Mouse (Mus musculus) cerebellum, adult 11-12 months (tissue): ENCODE data around the gene Sucla2.
"Not testable (repeated sequence)": the region's sequence is repeated elsewhere in the genome, so short reads cannot be mapped to it uniquely, and the experiment has no call there.

Source experiments
- DNase-seq: peaks from one replicate; pipeline ENCODE4 v3.0.0; 2022

The Sucla2 gene

DNA sequence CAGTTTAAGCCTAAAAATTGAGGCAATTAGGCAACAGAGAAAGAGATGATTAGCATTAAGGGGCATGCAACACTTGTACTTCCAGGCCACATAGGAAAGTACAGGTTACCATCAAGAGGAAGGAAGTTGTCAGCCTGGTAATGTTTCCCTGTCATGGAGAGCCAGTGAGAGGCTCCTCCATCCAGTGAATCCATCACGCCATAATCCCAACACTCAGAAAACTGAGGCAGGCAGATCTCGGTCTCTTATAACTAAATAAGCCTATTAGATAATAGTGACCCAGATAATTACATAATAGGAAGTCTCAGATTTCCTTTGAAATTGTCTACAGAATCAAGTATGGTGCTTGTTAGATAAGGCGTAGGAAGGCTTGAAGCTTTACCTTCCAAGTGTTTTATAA, 983 bp upstream of the Sucla2 start:
- no peak for DNase-seq

DNA sequence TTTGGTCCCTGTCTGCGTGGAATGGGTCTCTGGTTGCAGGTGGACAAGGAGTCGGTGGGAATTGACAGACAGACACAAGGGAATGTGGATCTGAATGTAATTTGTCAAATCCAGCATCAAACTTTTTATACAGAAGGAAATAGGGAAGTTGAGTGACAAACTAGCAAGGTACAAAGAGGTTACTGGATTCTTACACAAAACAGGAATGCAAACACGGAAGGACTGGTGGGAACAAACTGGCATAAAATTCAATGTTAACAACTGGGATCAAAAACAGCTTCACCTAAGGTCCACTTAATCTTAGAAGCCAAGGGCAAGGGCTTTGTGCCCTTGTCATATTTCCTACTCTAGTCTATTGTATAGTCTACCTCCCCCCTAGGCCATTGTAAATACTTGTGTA, 3.5 kb downstream of the Sucla2 start:
- not testable (repeated sequence) for DNase-seq

DNA sequence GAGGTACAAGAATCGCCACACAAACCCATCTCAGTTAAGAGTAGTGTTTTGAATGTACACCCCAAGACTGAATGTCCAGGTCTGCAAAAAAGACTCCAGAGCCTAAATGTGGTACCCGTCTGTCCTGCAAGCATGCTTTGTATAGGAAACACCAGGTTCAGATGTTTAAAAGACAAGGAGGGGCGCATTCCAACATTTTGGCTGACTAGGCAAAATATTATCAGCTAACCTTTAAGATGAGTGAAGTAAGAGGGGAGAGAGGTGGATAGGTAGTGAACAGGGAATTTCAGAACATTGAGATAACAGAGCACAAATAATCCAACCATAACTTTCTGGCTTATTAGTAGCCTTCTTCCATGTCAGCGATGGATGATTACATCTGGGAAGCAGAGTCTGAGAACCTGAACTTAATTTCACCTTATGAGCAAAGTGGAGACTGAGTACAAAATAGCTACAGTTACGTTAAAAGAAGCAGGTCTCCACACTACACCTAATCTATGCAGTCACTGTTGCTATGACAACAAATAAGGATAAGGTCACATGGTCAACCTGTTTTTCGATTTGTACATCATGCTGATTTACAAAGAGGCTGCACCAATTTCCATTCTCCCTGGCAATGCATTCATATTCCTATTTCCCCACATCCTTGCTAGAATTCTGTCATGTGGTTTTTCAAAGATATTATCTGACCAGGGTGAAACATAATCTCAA, 8.8 kb downstream of the Sucla2 start:
- no peak for DNase-seq

DNA sequence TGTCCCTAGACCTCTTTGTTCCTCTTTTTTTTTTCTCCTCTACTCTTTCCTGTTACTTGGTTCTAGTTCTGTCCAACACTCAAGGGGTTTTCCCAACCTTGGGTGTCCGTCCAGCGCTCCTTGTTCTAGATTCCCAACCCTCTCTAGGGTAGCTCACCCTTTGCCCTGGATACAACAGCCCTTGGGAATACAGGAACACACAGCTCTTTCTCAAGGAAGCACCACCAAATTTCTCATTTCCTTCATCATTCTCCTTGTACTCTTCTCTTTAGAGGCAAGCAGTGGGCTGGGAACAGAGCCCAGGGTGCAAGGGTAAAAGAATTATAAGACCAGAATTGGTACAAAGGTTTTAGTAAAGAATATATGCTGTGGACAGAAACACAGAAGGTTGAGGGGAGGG, 10.5 kb downstream of the Sucla2 start:
- no peak for DNase-seq

DNA sequence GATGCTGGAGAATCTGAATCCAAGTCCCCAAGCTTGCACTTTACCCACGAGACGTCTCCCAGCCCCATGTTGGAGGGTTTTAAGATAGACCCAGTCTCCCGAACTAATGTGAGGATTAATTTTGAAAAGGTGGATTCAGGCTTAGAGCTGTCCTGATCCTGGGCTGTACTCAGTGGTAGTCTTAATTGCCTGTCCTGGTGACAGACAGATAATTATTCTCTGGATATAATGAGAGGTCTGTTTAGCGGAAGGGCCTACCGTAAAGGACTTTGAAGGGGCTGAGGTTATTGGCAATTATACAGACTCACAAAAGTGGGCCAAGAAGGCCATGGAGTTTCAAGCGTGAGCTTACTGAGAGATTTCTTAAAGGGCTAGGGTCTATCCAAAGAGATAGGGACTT, 18.7 kb downstream of the Sucla2 start:
- DNase-seq, result no peak

DNA sequence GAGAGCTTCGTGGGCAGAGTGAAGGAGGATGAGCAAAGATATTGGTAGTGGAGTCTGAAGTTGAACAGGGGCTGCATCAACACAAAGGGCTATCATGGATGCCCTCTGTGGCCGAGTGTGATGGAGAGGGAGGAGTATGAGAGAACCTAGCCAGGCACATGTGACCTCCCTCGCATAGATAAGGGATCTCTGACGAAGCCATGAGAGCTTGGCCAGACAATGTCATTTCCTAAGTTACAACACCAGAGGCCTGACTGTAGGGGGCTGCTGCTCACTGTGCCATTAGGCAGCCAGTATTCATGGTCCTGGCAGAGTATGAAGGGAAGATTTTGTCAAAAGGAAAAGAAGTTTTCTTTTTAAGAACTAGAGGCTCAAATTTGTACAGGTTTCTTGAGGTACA, 21.9 kb downstream of the Sucla2 start:
- no peak for DNase-seq

DNA sequence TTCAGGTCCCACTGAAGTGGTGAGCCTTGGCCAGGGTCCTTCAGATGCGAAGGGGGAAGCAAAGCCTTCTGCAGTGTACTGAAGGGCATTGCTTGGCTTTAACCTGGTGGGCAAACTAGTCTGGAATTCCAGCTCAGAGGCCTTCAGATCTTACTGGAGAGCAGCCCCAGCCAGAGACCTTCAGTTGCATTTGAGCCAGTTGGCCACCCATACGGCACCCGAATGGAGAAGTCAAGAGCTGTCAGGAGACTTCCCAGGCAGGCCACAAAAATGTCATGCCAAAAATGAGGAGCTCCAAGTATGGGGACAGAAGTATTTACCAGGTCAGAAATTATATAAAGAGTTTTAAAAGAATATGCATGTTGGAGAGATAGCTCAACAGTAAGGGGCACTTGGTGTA, 22.9 kb downstream of the Sucla2 start, which contains the start of gene Nudt15:
Gene Nudt15 (minus strand): TSS at position 192 of the 400 bp plus-strand sequence.
- DNase-seq, result no peak

DNA sequence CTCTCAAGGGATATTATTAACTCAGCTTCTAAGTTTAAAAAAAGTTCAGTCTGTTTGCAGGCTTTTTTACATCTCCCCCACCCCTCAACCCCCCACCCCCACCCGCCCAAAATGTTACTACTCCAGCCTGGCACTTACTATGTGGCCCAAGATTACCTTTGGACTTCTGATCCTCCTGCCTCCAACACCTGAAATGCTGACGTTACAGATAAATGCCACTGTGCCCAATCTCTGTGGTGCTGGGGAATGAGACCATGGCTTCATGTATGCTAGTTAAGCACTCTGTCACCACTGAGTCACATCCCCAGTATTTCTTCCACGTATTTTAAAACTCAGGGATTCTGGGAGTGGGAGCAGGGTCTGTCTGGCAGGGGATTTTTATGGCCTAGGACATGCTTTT, 25.2 kb downstream of the Sucla2 start:
- no peak for DNase-seq

DNA sequence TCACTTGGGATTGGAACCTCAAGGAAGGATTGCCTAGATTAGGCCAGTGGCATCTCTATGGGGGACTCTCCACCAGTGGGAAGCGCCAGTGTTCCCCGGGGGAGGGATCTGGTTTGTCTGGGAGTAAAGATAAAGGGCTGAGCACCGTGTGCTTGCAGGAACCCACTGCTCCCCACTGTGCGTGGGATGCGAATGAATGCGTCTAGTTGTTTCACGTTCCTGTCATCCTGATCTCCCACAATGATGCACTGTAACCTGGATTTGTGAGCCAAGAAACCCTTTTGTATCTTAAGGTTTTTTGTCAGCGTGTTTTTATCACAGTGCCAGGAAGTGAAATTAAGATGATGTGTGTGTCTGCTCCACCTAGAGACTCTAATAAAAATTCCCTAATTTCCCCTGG, 25.6 kb downstream of the Sucla2 start:
- DNase-seq, result no peak

DNA sequence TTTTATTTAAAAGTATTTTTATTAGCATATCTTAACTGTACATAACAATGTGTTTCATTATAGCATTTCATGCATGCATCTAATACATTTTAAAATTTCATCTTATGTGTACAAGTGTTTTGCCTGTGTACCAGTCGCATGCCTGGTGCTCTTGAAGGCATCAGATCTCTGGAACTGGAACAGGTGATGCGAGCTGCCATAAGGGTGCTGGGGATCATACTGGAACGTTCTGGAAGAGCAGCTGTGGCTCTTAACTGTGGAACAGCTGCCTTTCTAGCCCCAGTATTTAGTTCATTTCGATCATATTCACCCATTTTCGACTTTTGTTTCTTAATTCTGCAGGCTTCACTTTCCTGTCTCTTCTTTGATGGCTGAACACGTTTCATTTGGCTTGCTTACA, 26.0 kb downstream of the Sucla2 start:
- no peak for DNase-seq

DNA sequence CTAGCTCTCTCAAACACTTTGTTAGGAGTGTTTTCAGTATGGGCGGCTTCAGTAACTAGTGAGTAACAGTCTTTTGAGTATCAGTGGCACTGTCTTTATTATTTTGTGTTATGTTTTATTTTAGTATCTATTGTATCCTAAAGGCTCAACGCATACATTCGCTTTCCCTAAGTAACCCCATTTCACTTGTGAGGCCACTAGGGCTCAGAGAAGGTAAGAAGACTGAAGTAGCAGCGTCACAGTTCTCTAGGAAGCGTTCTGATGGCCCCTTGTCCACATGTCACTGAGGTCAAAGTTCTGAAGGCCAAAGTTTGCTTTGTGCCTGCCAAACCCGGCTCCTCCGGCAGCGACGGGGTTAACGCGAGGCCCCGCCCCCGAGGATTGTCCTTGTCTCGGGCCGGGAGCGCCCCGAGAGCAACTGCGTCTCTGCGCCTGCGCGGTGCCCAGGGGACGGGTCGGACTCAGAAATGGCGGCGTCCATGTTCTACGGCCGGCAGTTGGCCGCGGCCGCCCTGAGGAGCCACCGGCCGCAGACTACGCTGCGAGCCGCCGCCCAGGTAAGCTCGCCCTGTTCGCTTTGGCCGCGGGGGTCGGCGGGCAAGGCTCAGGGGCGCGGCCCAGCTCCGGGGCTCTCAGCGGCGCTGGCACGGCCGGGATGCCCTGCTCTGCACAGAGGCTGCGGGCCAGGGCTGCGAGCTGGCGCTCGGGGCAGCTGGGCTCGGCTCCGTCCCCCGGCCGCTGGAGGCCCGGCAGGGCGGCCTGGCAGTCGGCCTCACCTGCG, 27.4 kb downstream of the Sucla2 start:
- peak; percentile 93 for DNase-seq

DNA sequence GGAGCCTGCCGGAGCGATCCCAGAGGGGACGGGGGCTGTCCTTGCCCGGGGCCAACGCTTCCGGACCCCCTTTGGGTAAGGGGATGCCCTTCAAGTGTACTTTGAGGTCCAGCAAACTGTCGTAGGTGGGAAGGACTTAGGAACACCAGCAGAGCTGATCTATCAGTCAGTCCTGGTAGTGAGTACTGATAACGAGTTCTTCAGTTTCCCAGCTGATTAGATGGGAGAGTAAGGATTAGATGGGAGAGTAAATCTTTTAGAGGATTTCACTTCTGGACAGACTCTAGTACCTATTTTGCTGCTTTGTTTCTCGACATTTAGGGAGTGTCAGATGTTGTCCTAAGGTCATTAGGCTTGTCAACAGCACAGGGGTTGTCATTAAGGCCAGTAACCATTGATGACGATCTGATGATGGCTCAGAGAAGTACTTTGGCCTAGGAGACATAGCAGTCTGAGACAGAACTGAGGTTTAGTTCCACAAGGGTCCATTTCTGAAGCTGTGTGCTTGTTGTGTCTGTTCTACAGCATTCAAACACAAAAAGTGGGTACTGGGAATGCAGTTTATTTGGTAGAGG, 28.1 kb downstream of the Sucla2 start:
- DNase-seq, result no peak

DNA sequence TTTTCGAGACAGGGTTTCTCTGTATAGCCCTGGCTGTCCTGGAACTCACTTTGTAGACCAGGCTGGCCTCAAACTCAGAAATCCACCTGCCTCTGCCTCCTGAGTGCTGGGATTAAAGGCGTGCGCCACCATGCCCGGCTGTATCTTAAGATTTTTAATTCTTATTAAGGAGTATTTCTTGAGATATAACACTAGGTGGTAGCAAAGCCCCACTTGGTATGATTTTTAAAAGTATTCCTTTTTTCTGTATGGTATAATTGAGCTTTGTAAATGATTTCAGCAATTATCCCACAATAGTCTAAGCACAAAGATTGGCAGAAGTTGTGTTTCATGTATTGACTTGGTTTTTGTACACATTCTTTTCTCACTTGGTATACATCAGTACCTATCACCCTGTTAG, 44.7 kb downstream of the Sucla2 start:
- not testable (repeated sequence) for DNase-seq

DNA sequence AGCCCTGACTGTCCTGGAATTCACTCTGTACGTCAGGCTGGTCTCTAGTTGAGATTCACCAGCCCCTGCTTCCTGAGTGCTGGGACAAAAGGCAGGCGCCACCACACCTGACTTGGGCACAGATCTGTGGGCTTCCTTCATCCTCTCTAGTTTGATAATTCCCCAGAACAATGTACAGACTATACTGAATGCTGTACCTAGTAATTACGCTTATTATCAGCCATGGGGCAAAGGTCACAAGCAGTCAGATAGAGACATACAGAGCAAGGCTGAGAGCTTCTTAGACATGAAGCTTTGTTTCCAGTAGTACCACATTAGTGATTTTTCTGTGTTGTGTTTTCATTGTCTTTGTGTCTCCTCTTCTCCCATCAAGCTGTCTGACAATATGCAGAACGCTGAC, 46.0 kb downstream of the Sucla2 start:
- DNase-seq, result no peak

DNA sequence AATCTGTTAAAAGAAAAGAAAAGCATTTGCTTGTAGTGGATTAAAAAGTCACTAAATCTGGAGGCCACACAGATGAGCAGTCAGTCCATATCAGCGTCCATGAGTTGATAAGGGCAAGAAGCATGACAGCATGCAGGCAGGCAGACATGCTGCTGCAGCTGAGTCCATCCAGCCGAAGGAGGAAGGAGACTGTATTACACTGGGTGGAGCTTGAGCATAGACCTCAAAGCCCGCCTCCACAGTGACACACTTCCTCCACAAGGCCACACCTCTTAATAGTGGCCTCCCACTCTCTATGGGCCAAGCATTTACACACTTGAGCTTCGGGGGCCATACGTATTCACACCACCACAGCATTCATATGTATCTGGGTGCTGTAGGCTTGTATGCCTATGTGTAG, 48.9 kb downstream of the Sucla2 start:
- no peak for DNase-seq

DNA sequence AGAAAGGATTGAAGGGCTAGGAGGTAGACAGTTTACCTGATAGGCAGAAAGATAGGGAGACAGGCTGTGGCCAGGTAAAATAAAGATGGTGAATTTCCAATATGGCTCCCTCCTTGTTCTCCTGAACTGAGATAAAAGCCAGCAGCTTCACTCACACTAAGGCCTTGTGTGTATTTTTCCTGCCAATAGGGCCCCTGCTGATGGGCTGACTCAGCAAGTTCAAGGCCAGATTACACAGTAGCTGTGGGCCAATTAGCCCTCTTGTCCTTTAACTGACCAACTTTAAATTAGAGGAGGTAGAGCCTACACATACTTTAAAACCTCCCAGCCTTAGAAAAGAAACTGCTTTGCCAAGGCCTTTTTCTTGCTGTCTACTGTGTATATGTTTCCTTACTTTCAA, 51.2 kb downstream of the Sucla2 start:
- DNase-seq, result no peak

DNA sequence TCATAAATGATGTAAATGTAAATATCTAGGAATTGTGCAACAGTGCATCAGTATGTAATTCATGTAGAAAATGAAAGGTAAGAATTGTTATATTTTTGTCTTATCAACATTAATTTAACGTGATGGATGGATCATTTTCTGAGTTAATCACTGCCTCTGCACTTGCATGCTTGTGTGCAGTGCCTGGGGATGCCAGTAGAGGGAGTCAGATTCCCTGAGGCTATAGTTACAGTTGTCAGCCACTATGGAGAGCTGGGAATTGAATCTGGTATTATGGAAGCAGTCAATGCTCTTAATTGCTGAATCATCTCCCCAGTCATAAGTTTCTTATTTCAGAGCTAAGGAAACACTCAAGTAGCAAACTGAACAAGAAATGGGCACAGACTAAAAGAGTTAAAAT, 63.0 kb downstream of the Sucla2 start:
- DNase-seq, result no peak

DNA sequence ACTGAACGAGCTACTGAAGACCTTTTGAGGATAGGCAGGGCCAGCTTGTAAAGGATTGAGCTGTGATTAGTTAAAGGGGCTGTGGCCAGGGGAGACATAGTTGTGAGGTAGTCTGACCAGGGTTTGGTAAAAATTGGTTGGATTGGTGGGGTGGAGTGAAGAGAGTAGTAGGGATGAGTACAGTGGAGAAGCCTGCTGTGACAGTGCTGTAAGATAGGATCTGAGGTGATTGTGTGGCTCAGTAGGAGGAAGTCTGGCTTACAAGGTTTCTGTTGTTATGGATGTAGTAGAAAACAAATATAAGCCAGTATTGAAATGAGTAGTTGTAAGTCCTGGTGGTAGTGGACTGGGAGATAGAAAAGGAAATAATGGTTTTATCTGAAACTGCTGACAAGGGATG, 67.0 kb downstream of the Sucla2 start:
- no peak for DNase-seq

DNA sequence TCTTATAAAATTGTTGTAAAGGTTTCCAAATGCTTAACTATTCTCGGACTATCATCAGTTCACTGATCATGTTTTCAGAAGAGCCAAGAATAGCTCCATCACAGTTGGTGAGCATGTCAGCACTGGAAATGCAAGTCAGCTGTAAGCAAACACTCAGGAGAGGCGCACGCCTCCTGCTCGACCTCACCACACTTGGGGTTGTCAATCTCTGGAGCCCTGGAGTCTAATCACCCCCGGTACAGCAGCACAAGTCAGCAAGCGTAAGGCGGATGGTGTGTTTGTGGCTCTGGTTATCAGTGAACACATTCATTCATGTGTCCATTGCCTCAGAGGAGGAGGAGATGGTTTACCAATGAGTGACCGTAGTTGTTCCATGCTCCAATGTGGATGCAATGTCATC, 74.6 kb downstream of the Sucla2 start:
- DNase-seq, result no peak

DNA sequence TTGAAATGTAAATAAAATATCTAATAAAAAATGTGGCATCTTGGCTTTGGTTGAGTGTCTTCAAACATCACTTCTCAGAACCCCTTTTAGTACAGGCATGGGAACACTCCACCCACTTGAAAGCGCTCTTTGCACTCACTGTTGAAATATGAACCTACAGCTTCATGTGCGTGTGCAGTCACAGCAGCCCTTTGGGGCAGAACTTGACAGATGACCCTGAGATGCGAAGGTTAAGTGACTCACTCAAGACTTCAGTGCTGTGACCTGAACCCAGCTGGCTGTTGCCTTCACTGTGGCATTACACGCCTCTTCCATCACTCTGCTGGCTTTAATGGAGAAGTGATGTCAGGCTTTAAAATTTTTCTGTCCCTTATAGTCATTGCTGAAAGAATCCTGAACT, 82.6 kb downstream of the Sucla2 start:
- DNase-seq, result no peak

DNA sequence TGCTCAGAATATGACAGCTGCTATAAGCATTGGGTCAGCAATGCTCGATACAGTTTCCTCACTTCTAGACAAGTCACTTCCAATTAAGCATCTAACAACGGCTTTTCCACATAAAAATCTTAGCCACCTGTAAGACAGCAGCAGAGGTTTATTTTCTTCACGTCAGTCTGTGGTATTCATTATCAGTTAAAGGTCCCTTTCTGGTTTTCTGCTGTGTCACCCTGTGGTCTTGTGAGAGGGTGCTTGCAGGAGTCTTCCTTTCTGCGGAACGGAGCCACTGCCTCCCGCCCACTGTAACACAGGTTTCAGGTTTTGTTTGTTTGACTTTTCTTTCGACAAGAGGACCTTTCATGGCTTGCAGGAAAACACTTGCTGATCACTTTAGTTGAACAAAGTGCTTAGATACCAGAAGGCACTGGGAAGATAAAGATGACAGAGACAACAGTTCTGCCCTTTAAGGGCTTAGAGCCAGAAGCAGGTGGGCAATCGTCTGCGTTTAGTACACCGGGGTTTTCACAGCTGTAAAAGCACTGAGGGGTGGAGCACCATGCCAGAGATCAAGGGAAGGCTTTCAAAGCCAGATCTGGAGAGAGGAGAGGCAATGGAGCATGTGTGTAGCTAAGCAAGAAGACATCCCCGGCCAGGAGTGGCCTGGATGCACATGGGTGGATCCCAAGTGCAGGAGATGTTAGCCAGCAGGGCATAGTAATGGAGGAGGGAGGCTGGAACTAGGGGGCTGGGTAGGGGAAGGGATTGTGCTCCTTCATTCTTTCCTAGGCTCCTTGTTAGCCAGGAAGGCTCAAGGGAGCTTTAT, 83.8 kb downstream of the Sucla2 start:
- no peak for DNase-seq

DNA sequence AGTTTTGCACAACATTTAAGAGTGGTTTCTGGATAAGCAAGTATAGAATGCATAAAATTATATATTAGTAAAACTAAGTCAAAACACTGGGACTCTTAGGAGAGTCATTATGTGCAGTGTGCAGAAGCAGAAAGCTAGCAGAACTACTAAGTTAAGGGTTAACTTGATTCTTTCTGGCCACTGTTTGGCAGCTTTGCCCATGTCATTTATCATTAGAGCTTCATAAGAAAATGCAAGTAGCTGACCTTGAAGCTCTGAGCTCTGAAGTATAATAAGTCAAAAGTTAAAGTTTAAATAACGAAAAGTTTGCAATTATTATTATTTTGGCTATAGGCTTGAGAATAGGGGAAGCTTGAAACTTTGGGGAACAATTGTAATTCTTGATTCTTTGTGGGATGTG, 89.8 kb downstream of the Sucla2 start:
- DNase-seq, result not testable (repeated sequence)

DNA sequence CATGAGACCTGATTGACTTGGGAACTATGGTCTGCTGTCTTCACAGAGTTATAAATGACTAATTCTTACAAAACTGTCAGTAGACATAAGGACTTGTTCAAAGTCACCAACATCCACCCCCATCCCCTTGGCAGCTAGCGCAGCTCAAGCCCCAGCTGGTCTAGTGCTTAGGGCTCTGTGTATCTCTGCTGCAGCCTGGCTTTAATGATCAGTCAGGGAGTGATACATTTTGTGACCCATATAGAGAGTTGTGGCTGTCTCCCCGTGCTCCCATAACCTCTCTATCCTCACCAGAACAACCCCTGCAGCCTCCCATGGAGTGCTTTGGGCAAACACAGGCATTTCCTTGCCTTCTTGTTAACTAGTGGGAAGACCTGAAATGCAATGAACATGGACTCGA, 95.8 kb downstream of the Sucla2 start:
- DNase-seq, result no peak
